In genomic region chr11:54865330-54866085, GRCm38 (mm10) we compare ENCODE assay signal across 7 mouse cellular contexts. TPM values are rescaled to one million over a fixed set of nuclear protein-coding genes. Genes with fewer than 3 reads are reported as not detected.
DNase-seq lines count a peak whose midpoint lies in the region; ATAC-seq lines count a peak whose summit lies in the region.

No protein-coding gene starts in this region.

- peak overlapping the region; percentile 97 for H3K4me3 ChIP-seq in megakaryocyte, embryonic 14.5 days (replicated peaks)
- peak overlapping the region; percentile 95; the same call in 1 of the 2 replicates for H3K4me3 ChIP-seq in forebrain, embryonic 11.5 days (ENCODE audit: low read depth, low read length)
- peak overlapping the region; percentile 82 for H3K4me3 ChIP-seq in limb, embryonic 13.5 days
- peak overlapping the region; percentile 86 for H3K4me3 ChIP-seq in stomach, embryonic 16.5 days (replicated peaks; ENCODE audit: low read length)

- H3K36me3 ChIP-seq in megakaryocyte, embryonic 14.5 days (replicated peaks; ENCODE audit: low read length) = peaks cover 10% of the 10 kb centered on the region
- H3K36me3 ChIP-seq in forebrain, embryonic 11.5 days (ENCODE audit: control insufficient read depth, insufficient read depth, low read length) = peaks cover 7% of the 10 kb centered on the region
- peaks cover 13% of the 10 kb centered on the region for H3K36me3 ChIP-seq in limb, embryonic 13.5 days
- H3K36me3 ChIP-seq in stomach, embryonic 16.5 days (ENCODE audit: control insufficient read depth, insufficient read depth, low read length) = peaks cover 9% of the 10 kb centered on the region; the same call in 1 of the 2 replicates

- DNase-seq in forebrain, embryonic 11.5 days (ENCODE audit: low spot score) = no peak
- DNase-seq in cerebellum, adult 8-10 months = no peak

- peak overlapping the region; percentile 80; the same call in 1 of the 2 replicates for H3K27ac ChIP-seq in forebrain, embryonic 11.5 days (ENCODE audit: low read depth, low read length)
- H3K27ac ChIP-seq in limb, embryonic 13.5 days = peak overlapping the region; percentile 88; the same call in 1 of the 2 replicates
- peak overlapping the region; percentile 96 for H3K27ac ChIP-seq in stomach, embryonic 16.5 days (ENCODE audit: low read length)

- no peak for ATAC-seq in megakaryocyte, adult 5-6 weeks (ENCODE audit: poor library complexity, severe bottlenecking)
- ATAC-seq in forebrain, embryonic 11.5 days (replicated peaks; ENCODE audit: low FRiP score) = no peak
- ATAC-seq in limb, embryonic 13.5 days (ENCODE audit: low FRiP score, low read depth) = 0 out of 2 replicates have a peak, but pooled peaks have one; percentile 1
- ATAC-seq in stomach, embryonic 16.5 days (ENCODE audit: insufficient read depth, low FRiP score) = no peak
- ATAC-seq in megakaryocyte-erythroid progenitor cell, adult 5-6 weeks (replicated peaks; ENCODE audit: low FRiP score, low TSS enrichment, poor library complexity, severe bottlenecking) = no peak

- peak overlapping the region; percentile 79; the same call in 1 of the 2 replicates for H3K4me2 ChIP-seq in forebrain, embryonic 11.5 days (ENCODE audit: low read depth, low read length, severe bottlenecking)
- peak overlapping the region; percentile 69 for H3K4me2 ChIP-seq in limb, embryonic 13.5 days (replicated peaks)
- H3K4me2 ChIP-seq in stomach, embryonic 16.5 days (ENCODE audit: low read depth, low read length) = peak overlapping the region; percentile 66

- peak overlapping the region; percentile 99 for H3K9ac ChIP-seq in forebrain, embryonic 11.5 days (ENCODE audit: low read length)
- peak overlapping the region; percentile 97 for H3K9ac ChIP-seq in limb, embryonic 13.5 days
- H3K9ac ChIP-seq in stomach, embryonic 16.5 days (ENCODE audit: low read length) = peak overlapping the region; percentile 98

- no peaks in the 10 kb centered on the region for H3K9me3 ChIP-seq in megakaryocyte, embryonic 14.5 days
- H3K9me3 ChIP-seq in forebrain, embryonic 11.5 days (ENCODE audit: control insufficient read depth, low read length) = no peaks in the 10 kb centered on the region
- no peaks in the 10 kb centered on the region for H3K9me3 ChIP-seq in limb, embryonic 13.5 days
- H3K9me3 ChIP-seq in stomach, embryonic 16.5 days (replicated peaks; ENCODE audit: control insufficient read depth, low read length) = no peaks in the 10 kb centered on the region

- WGBS in forebrain, embryonic 11.5 days = 71% methylated on average over 6 of the region's 6 CpGs
- WGBS in limb, embryonic 13.5 days = 73% methylated on average over 6 of the region's 6 CpGs
- WGBS in stomach, embryonic 16.5 days = 65% methylated on average over 6 of the region's 6 CpGs

- H3K4me1 ChIP-seq in megakaryocyte, embryonic 14.5 days = peaks cover 70% of the 10 kb centered on the region
- peaks cover 3% of the 10 kb centered on the region; the same call in 1 of the 2 replicates for H3K4me1 ChIP-seq in forebrain, embryonic 11.5 days (replicated peaks; ENCODE audit: control insufficient read depth, insufficient read depth, low read length)
- peaks cover 23% of the 10 kb centered on the region for H3K4me1 ChIP-seq in limb, embryonic 13.5 days
- peaks cover 12% of the 10 kb centered on the region for H3K4me1 ChIP-seq in stomach, embryonic 16.5 days (ENCODE audit: control insufficient read depth, insufficient read depth, low read length)

- H3K27me3 ChIP-seq in megakaryocyte, embryonic 14.5 days (replicated peaks) = no peaks in the 10 kb centered on the region
- H3K27me3 ChIP-seq in forebrain, embryonic 11.5 days (ENCODE audit: control insufficient read depth, insufficient read depth, low read length) = no peaks in the 10 kb centered on the region
- H3K27me3 ChIP-seq in limb, embryonic 13.5 days = no peaks in the 10 kb centered on the region
- H3K27me3 ChIP-seq in stomach, embryonic 16.5 days (ENCODE audit: control insufficient read depth, insufficient read depth, low read length) = no peaks in the 10 kb centered on the region

RNA-seq across cellular contexts. Expression of gene Hint1, which starts 0.7 kb away (rescaled TPM):
- 289 and 879 TPM in 2 replicates for polyA plus RNA-seq in megakaryocyte, embryonic 14.5 days (2012; ENCODE audit: insufficient read depth, low replicate concordance)
- 370 and 459 TPM in 2 replicates for total RNA-seq in megakaryocyte, adult 5-6 weeks (2015)
- total RNA-seq in megakaryocyte, adult 5-6 weeks (2017) = 411 and 450 TPM in 2 replicates
- 633 and 702 TPM in 2 replicates for polyA plus RNA-seq in forebrain, embryonic 11.5 days (2014; fragmentation: Nextera tagmentation; extraction: Ambion mirVana)
- 607 and 618 TPM in 2 replicates for polyA plus RNA-seq in limb, embryonic 13.5 days (2015; fragmentation: Nextera tagmentation; extraction: Ambion mirVana)
- 505 and 634 TPM in 2 replicates for polyA plus RNA-seq in stomach, embryonic 16.5 days (2015; fragmentation: Nextera tagmentation; extraction: Ambion mirVana)
- total RNA-seq in megakaryocyte-erythroid progenitor cell, adult 5-6 weeks (2014; fragmentation: Nextera tagmentation) = 531 and 641 TPM in 2 replicates
- 368 and 454 TPM in 2 replicates for total RNA-seq in megakaryocyte-erythroid progenitor cell, adult 5-6 weeks (2017)

RNA-seq across cellular contexts. Expression of gene Lyrm7, which starts 4.8 kb away (rescaled TPM):
- polyA plus RNA-seq in megakaryocyte, embryonic 14.5 days (2012; ENCODE audit: insufficient read depth, low replicate concordance) = 0.13 and 0.70 TPM in 2 replicates
- 0.85 and 6.1 TPM in 2 replicates for total RNA-seq in megakaryocyte, adult 5-6 weeks (2015)
- total RNA-seq in megakaryocyte, adult 5-6 weeks (2017) = 5.3 and 14.8 TPM in 2 replicates
- 6.4 and 8.6 TPM in 2 replicates for polyA plus RNA-seq in forebrain, embryonic 11.5 days (2014; fragmentation: Nextera tagmentation; extraction: Ambion mirVana)
- 9.0 and 10.4 TPM in 2 replicates for polyA plus RNA-seq in limb, embryonic 13.5 days (2015; fragmentation: Nextera tagmentation; extraction: Ambion mirVana)
- polyA plus RNA-seq in stomach, embryonic 16.5 days (2015; fragmentation: Nextera tagmentation; extraction: Ambion mirVana) = 10.5 and 10.6 TPM in 2 replicates
- 6.1 and 11.0 TPM in 2 replicates for total RNA-seq in megakaryocyte-erythroid progenitor cell, adult 5-6 weeks (2014; fragmentation: Nextera tagmentation)
- total RNA-seq in megakaryocyte-erythroid progenitor cell, adult 5-6 weeks (2017) = 1.9 and 11.9 TPM in 2 replicates

RNA-seq across cellular contexts. Expression of gene Gpx3, which starts 36.7 kb away (rescaled TPM):
- 21.7 and 34.2 TPM in 2 replicates for polyA plus RNA-seq in megakaryocyte, embryonic 14.5 days (2012; ENCODE audit: insufficient read depth, low replicate concordance)
- total RNA-seq in megakaryocyte, adult 5-6 weeks (2015) = 52.7 and 58.3 TPM in 2 replicates
- total RNA-seq in megakaryocyte, adult 5-6 weeks (2017) = 1.8 and 6.0 TPM in 2 replicates
- polyA plus RNA-seq in forebrain, embryonic 11.5 days (2014; fragmentation: Nextera tagmentation; extraction: Ambion mirVana) = 52.8 and 61.6 TPM in 2 replicates
- polyA plus RNA-seq in limb, embryonic 13.5 days (2015; fragmentation: Nextera tagmentation; extraction: Ambion mirVana) = 33.5 and 34.6 TPM in 2 replicates
- 174 and 187 TPM in 2 replicates for polyA plus RNA-seq in stomach, embryonic 16.5 days (2015; fragmentation: Nextera tagmentation; extraction: Ambion mirVana)
- total RNA-seq in megakaryocyte-erythroid progenitor cell, adult 5-6 weeks (2014; fragmentation: Nextera tagmentation) = 3.2 TPM in 1 of 2 replicates, not detected in the other
- not detected in 2 replicates for total RNA-seq in megakaryocyte-erythroid progenitor cell, adult 5-6 weeks (2017)
